Mouse (Mus musculus): ENCODE results near the gene Nav1. TPM values are rescaled to one million over a fixed set of nuclear protein-coding genes. Genes with fewer than 3 reads are reported as not detected.

The Nav1 gene
- total RNA-seq, 2 experiments from 2014 or later = 11.3 to 17.1 TPM

GRCm38 (mm10) chr1:135583081-135583677, 23.9 kb downstream of the Nav1 start:
- DNase-seq = no peak

- DNase-seq = no peak
These were observed 26.1 kb downstream of the Nav1 start for GRCm38 (mm10) chr1:135581001-135581400.

- no peak for DNase-seq
These were observed 28.0 kb downstream of the Nav1 start for GRCm38 (mm10) chr1:135579111-135579510.

- no peak for DNase-seq
These were observed 29.3 kb downstream of the Nav1 start for GRCm38 (mm10) chr1:135577793-135578192.

GRCm38 (mm10) chr1:135575393-135575792, 31.7 kb downstream of the Nav1 start:
- DNase-seq = no peak

- DNase-seq = no peak
These were observed 32.5 kb downstream of the Nav1 start for GRCm38 (mm10) chr1:135574451-135575208.

GRCm38 (mm10) chr1:135572139-135572892, 34.8 kb downstream of the Nav1 start:
- no peak for DNase-seq

- DNase-seq = no peak
These were observed 39.0 kb downstream of the Nav1 start for GRCm38 (mm10) chr1:135568087-135568486.

- DNase-seq = no peak
These were observed 40.5 kb downstream of the Nav1 start for GRCm38 (mm10) chr1:135566611-135567010.

GRCm38 (mm10) chr1:135565775-135566174, 41.3 kb downstream of the Nav1 start:
- no peak for DNase-seq

- no peak for DNase-seq
These were observed 42.2 kb downstream of the Nav1 start for GRCm38 (mm10) chr1:135564660-135565519.

- peak in 1 of 2 experiments; percentile 51 for DNase-seq
These were observed 43.2 kb downstream of the Nav1 start for GRCm38 (mm10) chr1:135563781-135564414.

GRCm38 (mm10) chr1:135562982-135563650, 44.0 kb downstream of the Nav1 start:
- no peak for DNase-seq

GRCm38 (mm10) chr1:135562115-135562514, 45.0 kb downstream of the Nav1 start:
- no peak for DNase-seq

- no peak for DNase-seq
These were observed 45.8 kb downstream of the Nav1 start for GRCm38 (mm10) chr1:135561282-135561681.

GRCm38 (mm10) chr1:135557976-135558375, 49.1 kb downstream of the Nav1 start:
- no peak for DNase-seq

GRCm38 (mm10) chr1:135555885-135556284, 51.2 kb downstream of the Nav1 start:
- no peak for DNase-seq

GRCm38 (mm10) chr1:135554632-135555260, 52.3 kb downstream of the Nav1 start:
- DNase-seq = no peak

GRCm38 (mm10) chr1:135553615-135554014, 53.5 kb downstream of the Nav1 start:
- DNase-seq = no peak

GRCm38 (mm10) chr1:135553154-135553553, 53.9 kb downstream of the Nav1 start:
- DNase-seq = no peak

Measured in adrenal gland, postnatal 36 days (tissue).